Mouse (Mus musculus) urinary bladder, postnatal 10 days (tissue): ENCODE measurements around the gene Wiz.

ENCODE experiments used
- DNase-seq: peaks from one replicate; pipeline ENCODE4 v3.0.0; 2022; ENCODE audit warnings: low spot score

Wiz gene

GRCm38 (mm10) chr17:32378786-32379185, 10.5 kb downstream of the Wiz start:
- no peak for DNase-seq

- no peak for DNase-seq
These were observed 12.1 kb downstream of the Wiz start for GRCm38 (mm10) chr17:32377137-32377536.

DNA sequence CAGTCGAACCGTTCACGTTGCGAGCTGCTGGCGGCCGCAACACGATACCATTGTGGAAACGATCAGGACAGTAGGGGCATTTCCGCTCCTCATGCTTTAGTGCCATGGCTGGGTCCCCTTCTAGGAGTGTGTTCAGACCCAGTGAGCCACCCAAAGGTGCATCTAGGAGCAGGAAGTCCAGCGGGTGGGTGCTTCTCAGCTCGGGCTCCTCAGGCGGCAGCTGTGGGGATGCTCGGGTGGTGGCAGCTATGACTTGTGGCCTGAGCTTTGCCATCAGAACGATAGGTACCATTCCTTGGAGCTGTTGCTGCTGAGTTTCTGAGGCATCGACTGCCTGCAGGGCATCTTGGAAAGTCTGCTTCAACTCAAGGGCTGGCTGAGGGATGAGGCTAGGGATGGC, 12.8 kb downstream of the Wiz start:
- DNase-seq = no peak

DNA sequence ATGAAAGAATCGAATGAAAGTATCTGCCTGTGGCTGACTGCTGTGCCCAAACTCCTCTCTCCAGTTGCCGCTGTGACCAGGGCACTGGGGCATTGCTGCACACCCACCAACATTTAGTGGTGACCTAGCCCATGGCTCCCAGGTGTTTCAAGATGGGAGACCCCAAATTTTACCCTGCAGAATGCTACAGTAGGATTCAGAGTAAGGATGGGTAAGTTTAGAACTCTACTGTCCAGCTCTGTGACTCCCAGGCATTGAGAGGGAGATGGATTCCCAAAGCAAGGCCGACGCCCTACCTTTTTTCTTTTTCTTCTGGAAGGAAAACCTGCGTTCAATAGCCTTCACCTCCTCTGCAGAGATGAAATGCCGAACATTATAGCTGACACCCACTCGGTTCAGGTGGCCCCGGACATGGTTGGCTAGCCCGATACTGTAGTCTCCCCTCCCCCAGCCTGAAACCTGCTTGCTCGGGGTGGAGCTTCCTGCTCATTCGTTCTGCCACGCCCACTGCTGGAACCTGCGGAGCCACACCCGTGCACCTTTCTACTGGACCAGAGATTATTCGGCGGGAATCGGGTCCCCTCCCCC, 20.2 kb downstream of the Wiz start:
- DNase-seq = no peak

- DNase-seq = no peak
These were observed 21.5 kb downstream of the Wiz start for GRCm38 (mm10) chr17:32367706-32368105.

DNA sequence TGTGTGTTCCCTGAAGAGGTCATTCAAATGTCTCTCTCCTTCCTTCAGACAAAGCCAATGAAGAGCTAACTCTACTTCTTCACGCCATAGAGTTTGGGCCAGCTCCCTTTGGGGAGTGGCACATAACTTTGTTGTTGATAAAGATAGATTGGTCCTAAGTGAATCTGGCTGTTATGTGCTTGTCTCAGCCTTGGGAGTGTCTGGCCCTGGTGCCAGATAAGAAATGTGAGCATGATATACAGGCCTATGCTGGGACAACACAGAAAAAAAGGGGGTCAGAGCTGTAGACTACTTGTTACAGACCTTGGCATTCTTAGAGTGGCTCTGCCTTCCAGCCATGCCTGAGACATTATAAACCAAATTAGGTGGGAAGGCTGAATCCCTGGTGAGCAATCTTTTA, 23.9 kb downstream of the Wiz start:
- no peak for DNase-seq

- DNase-seq = no peak
These were observed 24.4 kb downstream of the Wiz start for GRCm38 (mm10) chr17:32364850-32365249.

DNA sequence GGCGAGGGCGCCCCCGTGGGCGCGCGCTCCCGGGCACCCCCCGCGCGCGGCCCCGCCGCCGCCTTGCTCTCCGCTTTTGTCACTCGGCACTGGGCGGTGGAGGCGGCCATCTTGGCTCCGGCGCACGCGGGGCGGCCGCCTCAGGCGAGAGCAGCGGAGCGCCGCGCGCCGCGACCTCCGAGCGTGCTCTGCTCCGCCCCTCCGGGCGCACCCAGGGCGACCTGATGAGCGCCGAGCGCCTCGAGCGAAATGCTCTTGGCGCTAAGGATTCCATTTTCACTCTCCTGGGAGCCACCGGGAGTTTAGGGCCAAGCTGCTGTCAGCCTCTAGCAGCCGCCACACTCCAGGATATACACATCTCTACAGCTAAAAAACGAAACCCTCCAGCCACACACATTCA, 24.9 kb downstream of the Wiz start:
- no peak for DNase-seq

DNA sequence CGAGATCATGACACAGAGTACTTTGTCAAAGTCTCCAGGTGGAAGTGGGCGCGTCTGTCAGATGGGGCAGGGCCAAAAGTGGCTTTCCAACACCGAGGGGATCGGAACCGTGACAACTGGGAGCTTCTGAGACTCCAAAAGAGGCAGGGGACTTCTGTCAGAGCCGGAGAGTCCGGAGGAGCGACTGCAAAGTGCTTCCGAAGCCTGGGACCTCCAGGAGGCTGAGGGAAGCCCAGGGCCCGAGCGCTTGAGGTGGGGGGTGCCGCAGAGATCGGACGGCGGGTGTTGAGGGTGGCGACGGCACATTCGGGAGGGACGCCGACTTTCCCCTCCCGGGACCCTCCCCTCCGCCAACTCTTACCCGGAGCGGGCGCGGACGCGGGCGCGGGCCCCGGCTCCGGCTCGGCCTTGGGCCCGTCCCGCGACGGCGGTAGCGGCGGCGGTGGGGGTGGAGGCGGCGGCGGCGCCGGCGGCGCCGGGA, 25.4 kb downstream of the Wiz start:
- DNase-seq = no peak

GRCm38 (mm10) chr17:32362686-32363085, 26.6 kb downstream of the Wiz start:
- DNase-seq = no peak

DNA sequence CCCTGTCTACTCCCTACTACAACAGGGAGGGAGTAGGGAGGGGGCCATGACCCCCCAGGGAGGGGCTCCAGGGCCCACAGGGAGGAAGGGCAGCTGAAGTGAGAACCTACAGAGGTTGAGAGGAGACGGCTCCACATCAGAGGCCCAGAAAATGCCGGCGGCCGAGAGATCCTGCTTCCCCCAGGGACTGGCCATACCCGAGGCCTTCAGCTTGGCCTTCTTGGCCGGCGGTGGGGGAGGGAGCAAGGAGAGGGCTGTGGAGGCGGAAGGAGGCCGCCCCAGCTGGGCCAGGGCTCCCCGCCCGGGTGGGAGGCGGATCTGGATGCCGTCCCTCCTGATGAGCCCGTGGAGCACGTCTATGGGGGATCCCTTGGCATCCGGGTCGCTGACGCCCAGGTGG, 29.3 kb downstream of the Wiz start:
- DNase-seq = no peak

GRCm38 (mm10) chr17:32358943-32359340, 30.3 kb downstream of the Wiz start:
- no peak for DNase-seq

- no peak for DNase-seq
These were observed 30.9 kb downstream of the Wiz start for GRCm38 (mm10) chr17:32358192-32358942.

- no peak for DNase-seq
These were observed 32.2 kb downstream of the Wiz start for GRCm38 (mm10) chr17:32356766-32357760.

- no peak for DNase-seq
These were observed 33.0 kb downstream of the Wiz start for GRCm38 (mm10) chr17:32356281-32356680.

DNA sequence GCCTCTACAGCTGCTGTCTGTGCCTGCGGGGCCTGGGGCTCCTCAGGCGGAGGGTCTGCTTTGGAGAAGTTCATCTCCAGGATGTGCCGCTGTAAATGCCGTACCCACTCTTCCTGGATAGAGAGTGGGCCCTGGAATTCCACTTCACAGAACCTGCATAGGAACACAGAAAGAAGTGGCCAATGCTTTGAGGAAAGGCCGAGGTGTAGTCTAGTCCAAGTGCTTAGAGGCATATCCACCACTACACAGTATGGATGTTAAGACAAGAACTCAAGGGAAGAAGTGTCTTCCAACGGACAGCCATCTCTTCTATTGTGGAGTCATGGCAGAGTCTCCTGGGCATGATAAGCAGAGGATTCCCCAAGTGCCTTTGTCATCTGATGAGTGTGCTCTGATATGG, 34.2 kb downstream of the Wiz start:
- no peak for DNase-seq

- no peak for DNase-seq
These were observed 35.0 kb downstream of the Wiz start for GRCm38 (mm10) chr17:32354211-32354610.

- DNase-seq = no peak
These were observed 35.5 kb downstream of the Wiz start for GRCm38 (mm10) chr17:32353696-32354095.

DNA sequence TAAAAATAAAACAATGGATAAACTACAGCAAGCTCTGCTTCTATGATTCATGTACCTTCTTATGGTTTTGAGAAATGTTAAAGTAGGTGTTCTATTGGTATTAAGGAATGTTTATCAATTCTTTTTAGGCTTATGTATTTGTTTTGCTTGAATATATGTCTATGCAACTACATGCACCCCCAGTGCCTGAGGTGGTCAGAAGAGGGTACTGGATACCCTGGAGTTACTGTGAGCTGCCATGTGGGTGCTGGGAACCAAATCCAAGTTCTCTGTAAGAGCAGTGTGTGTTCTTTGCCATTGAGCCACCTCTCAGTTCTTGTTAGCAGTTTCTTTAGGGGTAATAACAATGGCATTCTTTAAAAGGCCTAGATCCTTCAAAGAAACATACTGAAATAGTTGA, 37.5 kb downstream of the Wiz start:
- no peak for DNase-seq

DNA sequence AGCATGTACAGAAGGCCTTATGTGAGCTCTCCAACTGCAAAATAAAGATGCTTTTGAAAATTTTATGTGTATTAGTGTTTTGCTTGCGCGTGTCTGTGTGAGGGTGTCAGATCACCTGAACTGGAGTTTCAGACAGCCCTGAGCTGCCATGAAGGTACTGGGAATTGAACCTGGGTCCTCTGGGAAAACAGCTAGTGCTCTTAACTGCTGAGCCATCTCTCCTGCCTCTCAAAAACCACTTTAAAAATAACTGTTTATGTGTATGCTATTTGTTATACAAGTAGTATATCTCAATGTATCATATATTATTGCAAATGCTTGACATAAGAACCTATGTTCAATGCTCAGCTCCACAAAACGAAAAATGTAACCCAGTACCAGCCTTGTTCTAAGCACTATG, 38.0 kb downstream of the Wiz start:
- DNase-seq = no peak

DNA sequence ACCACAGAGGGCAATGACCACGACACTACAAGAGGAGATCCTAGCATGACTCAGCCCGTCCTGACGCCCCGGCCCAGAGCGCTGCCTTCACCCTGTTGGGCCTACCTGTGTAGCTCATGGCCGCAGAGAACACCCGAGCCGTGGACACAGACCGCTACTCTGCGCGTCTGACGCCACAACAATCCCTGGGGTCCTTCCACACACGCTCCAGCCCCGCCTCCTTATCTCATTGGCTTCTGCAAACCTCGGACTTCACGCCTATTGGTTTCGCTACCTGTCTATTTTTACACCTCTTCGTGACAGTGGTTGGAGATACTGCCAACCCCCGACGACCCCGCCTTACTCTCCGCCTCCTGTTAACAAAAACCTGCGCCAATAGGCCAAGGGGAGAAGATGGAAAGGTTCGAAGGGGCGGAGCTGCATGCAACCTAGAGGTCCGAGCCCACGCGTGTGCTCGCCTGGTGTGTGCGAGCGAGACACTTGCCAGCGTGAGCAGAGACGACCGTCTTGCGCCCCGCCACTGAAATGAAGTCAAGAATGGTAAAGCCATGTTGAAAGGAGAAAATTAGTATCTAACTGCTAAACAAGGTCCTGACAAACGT, 38.8 kb downstream of the Wiz start, which contains the start of gene Akap8l:
TSS of gene Akap8l (minus strand) at position 226 of the 602 bp plus-strand sequence.
- DNase-seq = peak; percentile 75

DNA sequence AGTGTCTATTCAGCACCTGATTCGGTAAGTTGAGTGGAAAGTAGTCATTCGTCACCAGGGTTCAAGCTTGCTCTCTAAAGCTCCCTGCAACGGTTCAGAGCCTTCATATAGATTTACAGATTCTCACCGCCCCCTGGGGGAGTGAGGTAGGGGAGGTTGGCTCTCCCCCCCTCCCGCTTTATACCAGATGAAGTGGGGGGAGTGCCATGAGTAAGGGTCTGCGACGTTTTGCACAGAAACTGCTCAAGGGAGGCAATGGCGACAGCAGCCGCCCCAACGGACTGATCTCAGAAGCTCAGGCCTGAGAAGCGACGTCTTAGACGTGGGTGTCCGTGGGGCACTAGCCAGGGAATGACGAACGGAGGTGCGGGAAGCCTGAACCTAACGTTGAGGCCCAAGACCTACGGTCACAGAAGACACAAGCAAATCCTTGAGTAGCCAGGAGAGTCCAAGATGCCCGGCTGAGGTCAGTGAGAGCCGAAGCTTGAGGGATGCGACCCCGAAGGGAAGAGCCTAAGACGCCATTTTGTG, 39.3 kb downstream of the Wiz start:
- DNase-seq = no peak
